Mouse (Mus musculus) splenic B cell, adult 2 months (primary cell): ENCODE results near the gene Eepd1.

Source experiments
- DNase-seq: peaks from one replicate; pipeline ENCODE4 v3.0.0-alpha.2; 2011; ENCODE audit warnings: low read depth, low spot score
- H3K27me3 ChIP-seq: 2 replicates; pipeline ENCODE4 v1.6.1; 2012; ENCODE audit warnings: mild to moderate bottlenecking, low read length, moderate library complexity, mixed read lengths; ENCODE audit not compliant: control insufficient read depth, poor library complexity, insufficient read depth, severe bottlenecking
- H3K36me3 ChIP-seq: 2 replicates; pipeline ENCODE4 v1.6.1; 2012; ENCODE audit warnings: mild to moderate bottlenecking, low read length, moderate library complexity, mixed read lengths; ENCODE audit not compliant: control insufficient read depth, poor library complexity, insufficient read depth, severe bottlenecking

Gene Eepd1

GRCm38 (mm10) chr9:25535487-25535886, 54.1 kb downstream of the Eepd1 start:
- DNase-seq: no peak
- Histone ChIP-seq H3K27me3 (no peaks in the 10 kb centered on the region; the same call in 1 of the 2 replicates), H3K36me3 (no peaks in the 10 kb centered on the region)

GRCm38 (mm10) chr9:25539461-25539860, 58.1 kb downstream of the Eepd1 start:
- DNase-seq: no peak
- H3K36me3 ChIP-seq: no peaks in the 10 kb centered on the region
- H3K27me3 ChIP-seq: no peaks in the 10 kb centered on the region

- Histone ChIP-seq H3K36me3 (no peaks in the 10 kb centered on the region), H3K27me3 (no peaks in the 10 kb centered on the region)
- peak; percentile 42 for DNase-seq
Observed at GRCm38 (mm10) chr9:25541355-25541754, 60.0 kb downstream of the Eepd1 start.

- Histone ChIP-seq H3K27me3 (no peaks in the 10 kb centered on the region), H3K36me3 (no peaks in the 10 kb centered on the region)
- DNase-seq: no peak
Observed at GRCm38 (mm10) chr9:25545212-25545611, 63.9 kb downstream of the Eepd1 start.

GRCm38 (mm10) chr9:25549130-25550060, 68.0 kb downstream of the Eepd1 start:
- Histone ChIP-seq H3K36me3 (no peaks in the 10 kb centered on the region), H3K27me3 (no peaks in the 10 kb centered on the region)
- DNase-seq: no peak

- Histone ChIP-seq H3K36me3 (no peaks in the 10 kb centered on the region), H3K27me3 (no peaks in the 10 kb centered on the region)
- no peak for DNase-seq
Observed at GRCm38 (mm10) chr9:25550196-25550595, 68.8 kb downstream of the Eepd1 start.

- DNase-seq: no peak
Observed at GRCm38 (mm10) chr9:25552532-25552931, 71.2 kb downstream of the Eepd1 start.

GRCm38 (mm10) chr9:25554246-25554803, 73.0 kb downstream of the Eepd1 start:
- Histone ChIP-seq H3K27me3 (no peaks in the 10 kb centered on the region), H3K36me3 (no peaks in the 10 kb centered on the region)
- no peak for DNase-seq

More at GRCm38 (mm10) chr9:25552532-25552931, 71.2 kb downstream of the Eepd1 start:
- H3K27me3 ChIP-seq: no peaks in the 10 kb centered on the region
- H3K36me3 ChIP-seq: no peaks in the 10 kb centered on the region

GRCm38 (mm10) chr9:25555261-25555660, 73.9 kb downstream of the Eepd1 start:
- Histone ChIP-seq H3K27me3 (no peaks in the 10 kb centered on the region), H3K36me3 (no peaks in the 10 kb centered on the region)
- no peak for DNase-seq

- DNase-seq: no peak
- no peaks in the 10 kb centered on the region for H3K36me3 ChIP-seq
- H3K27me3 ChIP-seq: no peaks in the 10 kb centered on the region
Observed at GRCm38 (mm10) chr9:25556008-25556407, 74.7 kb downstream of the Eepd1 start.

- no peak for DNase-seq
- H3K27me3 ChIP-seq: no peaks in the 10 kb centered on the region
- no peaks in the 10 kb centered on the region for H3K36me3 ChIP-seq
Observed at GRCm38 (mm10) chr9:25557378-25557777, 76.0 kb downstream of the Eepd1 start.

GRCm38 (mm10) chr9:25558834-25559233, 77.5 kb downstream of the Eepd1 start:
- Histone ChIP-seq H3K36me3 (no peaks in the 10 kb centered on the region), H3K27me3 (no peaks in the 10 kb centered on the region)
- DNase-seq: no peak

GRCm38 (mm10) chr9:25560016-25560758, 78.8 kb downstream of the Eepd1 start:
- DNase-seq: no peak
- H3K27me3 ChIP-seq: no peaks in the 10 kb centered on the region

GRCm38 (mm10) chr9:25561143-25561542, 79.8 kb downstream of the Eepd1 start:
- Histone ChIP-seq H3K27me3 (no peaks in the 10 kb centered on the region), H3K36me3 (no peaks in the 10 kb centered on the region)
- DNase-seq: no peak

More at GRCm38 (mm10) chr9:25560016-25560758, 78.8 kb downstream of the Eepd1 start:
- no peaks in the 10 kb centered on the region for H3K36me3 ChIP-seq

GRCm38 (mm10) chr9:25563806-25564205, 82.5 kb downstream of the Eepd1 start:
- no peaks in the 10 kb centered on the region for H3K36me3 ChIP-seq
- no peak for DNase-seq
- H3K27me3 ChIP-seq: no peaks in the 10 kb centered on the region
